1 mouse cellular context compared by ENCODE assay signal in genomic region chr13:73327827-73328698, GRCm38 (mm10).
TF ChIP-seq lines count a peak whose summit lies in the region.

Gene Mrpl36, plus strand, starts transcription at chr13:73328513.
Gene Ndufs6, minus strand, starts transcription at chr13:73328542.

TF ChIP-seq in CH12.LX, 34 proteins besides CTCF, POLR2A, EP300 and RAD21 (continued from another document):
- TF ChIP-seq MXI1 (IDR thresholded peaks at IDR 0.05; ENCODE audit: low read depth, low read length) (peak; percentile 49; the same call in 1 of the 2 replicates), KAT2A (IDR thresholded peaks at IDR 0.05; ENCODE audit: insufficient replicate concordance, low read length) (peak; percentile 69; the same call in 1 of the 2 replicates), USF2 (conservative IDR thresholded peaks at IDR 0.05; ENCODE audit: low read depth, low read length) (no peak), MAZ (IDR thresholded peaks at IDR 0.05; ENCODE audit: low read depth, low read length) (no peak), GABPA (IDR thresholded peaks at IDR 0.05; ENCODE audit: insufficient replicate concordance, low read depth, low read length) (no peak), E2F4 (IDR thresholded peaks at IDR 0.05; ENCODE audit: insufficient replicate concordance, low read depth, low read length) (no peak), TCF12 (IDR thresholded peaks at IDR 0.05; ENCODE audit: low read depth, low read length) (peak; percentile 91), ZNF384 (IDR thresholded peaks at IDR 0.05; ENCODE audit: low read depth, low read length) (no peak), SIN3A (IDR thresholded peaks at IDR 0.05; ENCODE audit: low read length) (peak; percentile 40; the same call in 1 of the 2 replicates), PAX5 (IDR thresholded peaks at IDR 0.05; ENCODE audit: low read length) (no peak), UBTF (IDR thresholded peaks at IDR 0.05; ENCODE audit: low read depth, low read length) (no peak), ELF1 (IDR thresholded peaks at IDR 0.05; ENCODE audit: low read depth, low read length) (peak; percentile 65; the same call in 1 of the 2 replicates), MAX (IDR thresholded peaks at IDR 0.05; ENCODE audit: low read length) (peak; percentile 50; the same call in 1 of the 2 replicates), JUND (conservative IDR thresholded peaks at IDR 0.05; ENCODE audit: low read depth, low read length) (no peak), MEF2A (IDR thresholded peaks at IDR 0.05; ENCODE audit: borderline replicate concordance, low read depth, low read length) (no peak), NELFE (IDR thresholded peaks at IDR 0.05; ENCODE audit: low read depth, low read length) (peak; percentile 88), SMC3 (IDR thresholded peaks at IDR 0.05; ENCODE audit: low read depth, low read length) (no peak), NRF1 (IDR thresholded peaks at IDR 0.05; ENCODE audit: low read depth, low read length) (peak; percentile 97), ETS1 (conservative IDR thresholded peaks at IDR 0.05; ENCODE audit: low read depth, low read length) (no peak; the same call in 1 of the 2 replicates), CHD1 (IDR thresholded peaks at IDR 0.05; ENCODE audit: low read depth, low read length) (no peak), BHLHE40 (IDR thresholded peaks at IDR 0.05; ENCODE audit: low read depth, low read length) (no peak), CHD2 (IDR thresholded peaks at IDR 0.05; ENCODE audit: low read length) (peak; percentile 82), POLR2AphosphoS2 (IDR thresholded peaks at IDR 0.05; ENCODE audit: low read depth, low read length) (0 out of 2 replicates have a peak, but pooled peaks have one; percentile 39), ZC3H11A (IDR thresholded peaks at IDR 0.05; ENCODE audit: low read depth, low read length) (no peak), TBP (conservative IDR thresholded peaks at IDR 0.05; ENCODE audit: low read depth, low read length) (0 out of 2 replicates have a peak, but pooled peaks have one; percentile 30), HCFC1 (IDR thresholded peaks at IDR 0.05; ENCODE audit: low read depth, low read length) (peak; percentile 86)
TF ChIP-seq in CH12.LX: peak in this region for 14.
